Mouse (Mus musculus): ENCODE results near the gene Cyp2s1. TPM values are rescaled to one million over a fixed set of nuclear protein-coding genes. Genes with fewer than 3 reads are reported as not detected.

The Cyp2s1 gene
- polyA plus RNA-seq, 1 experiment: 2.8 TPM

DNA sequence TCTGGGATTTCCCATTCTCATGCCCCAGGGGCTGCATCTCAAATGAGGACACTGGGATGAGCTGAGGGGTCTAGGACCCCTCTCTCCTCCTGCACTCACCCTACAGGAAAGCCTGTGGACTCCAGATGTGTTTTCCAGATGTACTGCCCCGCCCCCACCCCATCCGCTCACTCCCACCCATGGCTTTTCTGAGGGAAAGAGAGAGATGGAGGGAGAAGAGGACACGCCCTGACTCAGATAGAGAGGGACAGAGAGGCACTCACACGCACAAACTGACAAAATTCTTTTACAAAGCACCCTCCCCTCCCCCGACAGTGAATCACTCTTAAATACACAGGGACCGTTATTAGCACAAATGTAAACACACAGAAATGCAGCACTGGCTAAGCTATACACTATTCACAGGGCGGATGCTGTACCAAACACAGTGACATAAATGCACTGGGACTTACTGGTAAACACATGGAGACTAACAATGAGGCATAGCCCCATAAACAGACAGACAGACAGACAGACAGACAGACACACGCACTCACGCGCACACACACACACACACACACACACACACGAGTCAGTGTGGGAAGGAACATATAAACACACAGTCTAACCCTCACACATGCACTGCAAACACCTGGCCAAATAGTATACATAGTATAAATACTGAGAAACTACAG is 34.6 kb downstream of the Cyp2s1 start:
- Histone ChIP-seq H3K4me3 (ENCODE audit: low read depth, low read length) (peak overlapping the region; percentile 22), H3K27me3 (ENCODE audit: control insufficient read depth, insufficient read depth, low read length, poor library complexity, severe bottlenecking) (no peaks in the 10 kb centered on the region), H3K27ac (ENCODE audit: insufficient read depth, low read length) (no peak overlapping the region), H3K9ac (ENCODE audit: low read depth, poor library complexity, severe bottlenecking) (peak overlapping the region; percentile 57), H3K9me3 (replicated peaks; ENCODE audit: control insufficient read depth, insufficient read depth, low read length, poor library complexity, severe bottlenecking) (no peaks in the 10 kb centered on the region), H3K36me3 (ENCODE audit: control insufficient read depth, insufficient read depth, low read length, poor library complexity, severe bottlenecking) (no peaks in the 10 kb centered on the region), H3K4me1 (ENCODE audit: control insufficient read depth, insufficient read depth, low read length) (peaks cover 2% of the 10 kb centered on the region)
- TF ChIP-seq EP300 (IDR thresholded peaks at IDR 0.05; ENCODE audit: insufficient read depth, low read depth, low read length) (no peak), POLR2A (IDR thresholded peaks at IDR 0.05; ENCODE audit: insufficient read depth, low read length) (no peak), CTCF (IDR thresholded peaks at IDR 0.05; ENCODE audit: low read depth, low read length) (no peak)

DNA sequence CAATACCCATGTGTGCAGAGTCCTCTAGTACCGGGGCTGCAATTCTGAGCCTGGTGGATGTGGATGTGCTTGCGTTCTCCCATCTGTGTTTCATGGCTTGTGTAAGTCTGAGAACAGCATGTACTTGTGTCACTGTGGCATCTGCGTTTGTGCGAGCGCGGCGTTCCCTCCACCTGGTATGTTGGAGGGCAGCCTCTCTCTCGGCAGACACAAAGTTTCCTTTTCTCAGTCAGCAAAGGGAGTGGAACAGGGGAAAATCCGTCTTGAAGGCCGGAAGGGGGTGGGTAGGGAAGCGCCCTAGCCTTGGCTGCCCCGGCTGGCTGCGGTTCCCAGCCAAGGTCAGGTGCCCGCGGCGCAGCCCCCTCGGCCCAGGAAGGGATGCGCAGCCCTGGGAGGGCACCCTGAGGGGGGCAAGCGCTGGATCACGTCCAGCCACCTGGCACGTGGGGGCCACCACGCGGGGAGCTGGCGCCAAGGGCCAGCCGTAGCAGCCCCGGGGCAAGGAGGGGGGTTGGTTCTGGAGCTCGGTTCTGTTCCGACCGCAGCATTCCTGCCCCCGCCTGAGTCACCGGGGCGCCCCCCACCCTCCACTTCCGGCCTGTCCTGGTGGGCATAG is 35.3 kb downstream of the Cyp2s1 start:
- H3K36me3 ChIP-seq (ENCODE audit: control insufficient read depth, insufficient read depth, low read length, poor library complexity, severe bottlenecking): no peaks in the 10 kb centered on the region
- no peaks in the 10 kb centered on the region for H3K9me3 ChIP-seq (replicated peaks; ENCODE audit: control insufficient read depth, insufficient read depth, low read length, poor library complexity, severe bottlenecking)
- H3K27me3 ChIP-seq (ENCODE audit: control insufficient read depth, insufficient read depth, low read length, poor library complexity, severe bottlenecking): no peaks in the 10 kb centered on the region
- H3K27ac ChIP-seq (ENCODE audit: insufficient read depth, low read length): no peak overlapping the region
- peak overlapping the region; percentile 57 for H3K9ac ChIP-seq (ENCODE audit: low read depth, poor library complexity, severe bottlenecking)
- TF ChIP-seq POLR2A (IDR thresholded peaks at IDR 0.05; ENCODE audit: insufficient read depth, low read length) (no peak), EP300 (IDR thresholded peaks at IDR 0.05; ENCODE audit: insufficient read depth, low read depth, low read length) (no peak), CTCF (IDR thresholded peaks at IDR 0.05; ENCODE audit: low read depth, low read length) (no peak)
- H3K4me3 ChIP-seq (ENCODE audit: low read depth, low read length): peak overlapping the region; percentile 22
- peaks cover 2% of the 10 kb centered on the region for H3K4me1 ChIP-seq (ENCODE audit: control insufficient read depth, insufficient read depth, low read length)

DNA sequence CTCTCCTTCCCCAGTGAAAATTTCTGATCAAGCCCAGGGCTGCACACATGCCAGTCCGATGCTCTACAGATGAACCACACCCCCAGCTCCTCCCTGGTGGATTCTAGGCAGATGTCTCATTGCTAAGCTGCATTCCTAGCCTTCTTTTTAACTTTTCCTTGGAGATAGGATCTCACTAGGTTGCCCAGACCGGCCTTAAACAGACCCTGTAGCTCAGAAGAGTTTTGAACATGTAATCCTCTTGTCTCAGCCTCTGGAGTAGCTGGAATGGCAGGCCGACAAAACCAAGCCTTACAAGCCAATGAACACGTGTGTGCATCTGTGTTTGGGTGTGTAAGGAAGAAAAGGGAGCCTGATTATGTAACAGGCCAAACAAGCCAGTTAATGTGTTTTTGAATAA is 36.0 kb downstream of the Cyp2s1 start:
- Histone ChIP-seq H3K27ac (ENCODE audit: insufficient read depth, low read length) (no peak overlapping the region), H3K9me3 (replicated peaks; ENCODE audit: control insufficient read depth, insufficient read depth, low read length, poor library complexity, severe bottlenecking) (no peaks in the 10 kb centered on the region), H3K9ac (ENCODE audit: low read depth, poor library complexity, severe bottlenecking) (no peak overlapping the region; the same call in 1 of the 2 replicates), H3K4me3 (ENCODE audit: low read depth, low read length) (no peak overlapping the region), H3K27me3 (ENCODE audit: control insufficient read depth, insufficient read depth, low read length, poor library complexity, severe bottlenecking) (no peaks in the 10 kb centered on the region), H3K36me3 (ENCODE audit: control insufficient read depth, insufficient read depth, low read length, poor library complexity, severe bottlenecking) (no peaks in the 10 kb centered on the region), H3K4me1 (ENCODE audit: control insufficient read depth, insufficient read depth, low read length) (peaks cover 2% of the 10 kb centered on the region)
- TF ChIP-seq CTCF (IDR thresholded peaks at IDR 0.05; ENCODE audit: low read depth, low read length): no peak
- TF ChIP-seq EP300 (IDR thresholded peaks at IDR 0.05; ENCODE audit: insufficient read depth, low read depth, low read length): no peak
- TF ChIP-seq POLR2A (IDR thresholded peaks at IDR 0.05; ENCODE audit: insufficient read depth, low read length): no peak

DNA sequence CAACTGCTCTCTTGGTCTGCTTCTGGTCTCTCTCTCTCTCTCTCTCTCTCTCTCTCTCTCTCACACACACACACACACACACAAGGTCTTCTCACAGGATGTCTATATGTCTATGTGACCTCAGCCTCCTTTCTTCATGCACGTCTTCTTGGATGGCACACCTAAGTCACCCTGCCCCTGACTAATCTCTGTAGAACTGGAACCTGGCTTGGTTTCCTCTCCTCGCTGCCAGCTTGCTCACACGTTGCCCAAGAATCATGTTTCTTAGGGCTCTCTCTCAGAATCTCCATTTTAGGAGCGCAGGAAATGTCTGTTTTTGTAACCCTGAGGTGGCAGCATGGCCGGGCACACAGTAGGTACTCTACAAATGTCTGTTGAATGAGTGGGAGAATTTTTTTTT is 36.7 kb downstream of the Cyp2s1 start:
- H3K4me1 ChIP-seq (ENCODE audit: control insufficient read depth, insufficient read depth, low read length): peaks cover 2% of the 10 kb centered on the region
- H3K36me3 ChIP-seq (ENCODE audit: control insufficient read depth, insufficient read depth, low read length, poor library complexity, severe bottlenecking): no peaks in the 10 kb centered on the region
- H3K27ac ChIP-seq (ENCODE audit: insufficient read depth, low read length): no peak overlapping the region
- no peaks in the 10 kb centered on the region for H3K27me3 ChIP-seq (ENCODE audit: control insufficient read depth, insufficient read depth, low read length, poor library complexity, severe bottlenecking)
- TF ChIP-seq EP300 (IDR thresholded peaks at IDR 0.05; ENCODE audit: insufficient read depth, low read depth, low read length): no peak
- no peak for TF ChIP-seq POLR2A (IDR thresholded peaks at IDR 0.05; ENCODE audit: insufficient read depth, low read length)
- no peak for TF ChIP-seq CTCF (IDR thresholded peaks at IDR 0.05; ENCODE audit: low read depth, low read length)
- no peaks in the 10 kb centered on the region for H3K9me3 ChIP-seq (replicated peaks; ENCODE audit: control insufficient read depth, insufficient read depth, low read length, poor library complexity, severe bottlenecking)
- H3K9ac ChIP-seq (ENCODE audit: low read depth, poor library complexity, severe bottlenecking): no peak overlapping the region
- H3K4me3 ChIP-seq (ENCODE audit: low read depth, low read length): no peak overlapping the region

DNA sequence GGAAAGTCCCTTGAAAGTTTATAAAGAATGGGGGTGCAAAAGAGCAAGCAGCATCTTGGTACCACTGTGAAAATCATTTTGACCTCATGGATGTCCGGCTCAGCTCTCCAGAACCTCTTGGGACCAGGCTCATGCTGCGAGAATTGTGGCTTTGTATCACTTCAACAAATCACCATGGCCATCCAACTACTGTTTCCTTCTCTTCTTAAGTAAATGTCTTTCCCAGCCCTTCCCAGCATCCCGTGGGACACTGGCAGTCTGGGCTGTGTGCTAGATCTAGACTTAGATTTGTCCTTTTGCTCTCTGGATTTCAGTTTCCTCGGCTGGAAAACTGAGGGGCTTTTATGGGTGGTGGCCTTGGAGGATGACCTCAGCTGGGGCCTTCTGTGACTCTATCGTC is 48.5 kb downstream of the Cyp2s1 start:
- no peak overlapping the region for H3K9ac ChIP-seq (ENCODE audit: low read depth, poor library complexity, severe bottlenecking)
- H3K4me1 ChIP-seq (ENCODE audit: control insufficient read depth, insufficient read depth, low read length): peaks cover under 1% of the 10 kb centered on the region
- H3K9me3 ChIP-seq (replicated peaks; ENCODE audit: control insufficient read depth, insufficient read depth, low read length, poor library complexity, severe bottlenecking): no peaks in the 10 kb centered on the region
- no peaks in the 10 kb centered on the region for H3K27me3 ChIP-seq (ENCODE audit: control insufficient read depth, insufficient read depth, low read length, poor library complexity, severe bottlenecking)
- no peaks in the 10 kb centered on the region for H3K36me3 ChIP-seq (ENCODE audit: control insufficient read depth, insufficient read depth, low read length, poor library complexity, severe bottlenecking)
- no peak overlapping the region for H3K4me3 ChIP-seq (ENCODE audit: low read depth, low read length)
- H3K27ac ChIP-seq (ENCODE audit: insufficient read depth, low read length): no peak overlapping the region
- no peak for TF ChIP-seq CTCF (IDR thresholded peaks at IDR 0.05; ENCODE audit: low read depth, low read length)
- no peak for TF ChIP-seq EP300 (IDR thresholded peaks at IDR 0.05; ENCODE audit: insufficient read depth, low read depth, low read length)
- TF ChIP-seq POLR2A (IDR thresholded peaks at IDR 0.05; ENCODE audit: insufficient read depth, low read length): no peak

- no peak for TF ChIP-seq POLR2A (IDR thresholded peaks at IDR 0.05; ENCODE audit: insufficient read depth, low read length)
- no peak for TF ChIP-seq EP300 (IDR thresholded peaks at IDR 0.05; ENCODE audit: insufficient read depth, low read depth, low read length)
- Histone ChIP-seq H3K27ac (ENCODE audit: insufficient read depth, low read length) (no peak overlapping the region), H3K4me3 (ENCODE audit: low read depth, low read length) (no peak overlapping the region), H3K9ac (ENCODE audit: low read depth, poor library complexity, severe bottlenecking) (no peak overlapping the region), H3K9me3 (replicated peaks; ENCODE audit: control insufficient read depth, insufficient read depth, low read length, poor library complexity, severe bottlenecking) (no peaks in the 10 kb centered on the region), H3K27me3 (ENCODE audit: control insufficient read depth, insufficient read depth, low read length, poor library complexity, severe bottlenecking) (no peaks in the 10 kb centered on the region), H3K36me3 (ENCODE audit: control insufficient read depth, insufficient read depth, low read length, poor library complexity, severe bottlenecking) (no peaks in the 10 kb centered on the region), H3K4me1 (ENCODE audit: control insufficient read depth, insufficient read depth, low read length) (peaks cover 2% of the 10 kb centered on the region)
Observed at GRCm38 (mm10) chr7:25766108-25766507, 50.6 kb downstream of the Cyp2s1 start.
